Mouse (Mus musculus): ENCODE measurements around the gene Rufy2.

DNA sequence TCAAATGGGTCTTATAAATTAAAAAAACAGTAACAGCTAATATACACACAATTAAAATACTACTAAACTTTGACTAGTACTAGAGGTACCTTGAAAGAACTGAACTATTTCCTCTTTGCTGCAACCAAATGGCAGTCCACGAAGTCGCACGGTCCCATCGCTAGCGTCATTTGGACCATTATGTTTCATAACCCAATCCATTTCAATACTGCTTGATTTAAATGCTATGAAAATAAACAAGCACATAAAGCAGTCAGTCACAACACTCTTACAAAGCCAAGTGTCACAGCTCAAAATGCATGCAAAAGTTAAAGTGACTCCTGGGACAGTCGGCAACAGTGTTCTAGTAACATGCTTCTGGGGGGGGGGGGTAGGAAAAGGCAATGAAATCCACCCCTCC is 39.3 kb downstream of the Rufy2 start:
- TF ChIP-seq CTCF (IDR thresholded peaks at IDR 0.05; ENCODE audit: low read depth), result no peak
- no peak for TF ChIP-seq EP300 (IDR thresholded peaks at IDR 0.05; ENCODE audit: low read depth)
